Mouse (Mus musculus) stomach, postnatal 0 days (tissue): ENCODE data around the gene Mpp2. TPM values are rescaled to one million over a fixed set of nuclear protein-coding genes. Genes with fewer than 3 reads are reported as not detected.

Experiments used
- ATAC-seq: fragments of 200-750 bp; cut with Nextera tagmentation; 2 replicates; pipeline ENCODE4 v1.8.0; 2017; ENCODE audit not compliant: low FRiP score, low TSS enrichment
- DNase-seq: peaks from one replicate; pipeline ENCODE4 v3.0.0-alpha.2; 2016; ENCODE audit warnings: low spot score
- H3K27ac ChIP-seq: fragments of 300-500 bp; sonication (generic); replicated peaks from 2 replicates; pipeline ENCODE4 v1.5.1; 2014; ENCODE audit warnings: mild to moderate bottlenecking, control low read depth
- H3K27me3 ChIP-seq: fragments of 300-500 bp; sonication (generic); 2 replicates; pipeline ENCODE4 v1.6.1; 2014; ENCODE audit warnings: low read length; ENCODE audit not compliant: control insufficient read depth, insufficient read depth
- H3K36me3 ChIP-seq: fragments of 300-500 bp; sonication (generic); 2 replicates; pipeline ENCODE4 v1.6.1; 2014; ENCODE audit warnings: low read length, mixed read lengths; ENCODE audit not compliant: control insufficient read depth, insufficient read depth
- H3K4me1 ChIP-seq: fragments of 300-500 bp; sonication (generic); replicated peaks from 2 replicates; pipeline ENCODE4 v1.6.1; 2014; ENCODE audit warnings: antibody characterized with exemption; ENCODE audit not compliant: control insufficient read depth, insufficient read depth
- H3K4me2 ChIP-seq: fragments of 300-500 bp; sonication (generic); replicated peaks from 2 replicates; pipeline ENCODE4 v1.6.1; 2014; ENCODE audit warnings: low read depth, mild to moderate bottlenecking, control low read depth, moderate library complexity
- H3K4me3 ChIP-seq: fragments of 300-500 bp; sonication (generic); 2 replicates; pipeline ENCODE4 v1.5.1; 2014; ENCODE audit warnings: low read depth, low read length, control low read depth
- H3K9ac ChIP-seq: fragments of 300-500 bp; sonication (generic); 2 replicates; pipeline ENCODE4 v1.6.1; 2014; ENCODE audit warnings: mild to moderate bottlenecking, low read length, control low read depth, mixed read lengths
- H3K9me3 ChIP-seq: fragments of 300-500 bp; sonication (generic); 2 replicates; pipeline ENCODE4 v1.6.1; 2016; ENCODE audit warnings: low read length; ENCODE audit not compliant: control insufficient read depth
- CTCF ChIP-seq: IDR thresholded peaks from 2 replicates; pipeline ENCODE4 v1.5.1; 2016; ENCODE audit warnings: antibody characterized with exemption, low read depth, mild to moderate bottlenecking, moderate library complexity
- EP300 ChIP-seq: optimal IDR thresholded peaks from 2 replicates; pipeline ENCODE3; 2016; ENCODE audit warnings: antibody characterized with exemption
- WGBS: fragments of 180-500 bp; shearing (Covaris S2); extraction: QIAGEN DNeasy Blood & Tissue Kit; methylation state at CpG from one replicate; pipeline ENCODE4 v1.1.7; 2014; 5-methylcytosine and 5-hydroxymethylcytosine counted together
- polyA plus RNA-seq: library from polyadenylated mRNA; unstranded; fragments of >200 nt; fragmentation: Nextera tagmentation; extraction: Ambion mirVana; gene quantifications from 2 replicates; pipeline ENCODE4 v1.2.1, GENCODE M21; 2015

Gene Mpp2
- polyA plus RNA-seq, 1 experiment from 2014 or later = 2.8 TPM

DNA sequence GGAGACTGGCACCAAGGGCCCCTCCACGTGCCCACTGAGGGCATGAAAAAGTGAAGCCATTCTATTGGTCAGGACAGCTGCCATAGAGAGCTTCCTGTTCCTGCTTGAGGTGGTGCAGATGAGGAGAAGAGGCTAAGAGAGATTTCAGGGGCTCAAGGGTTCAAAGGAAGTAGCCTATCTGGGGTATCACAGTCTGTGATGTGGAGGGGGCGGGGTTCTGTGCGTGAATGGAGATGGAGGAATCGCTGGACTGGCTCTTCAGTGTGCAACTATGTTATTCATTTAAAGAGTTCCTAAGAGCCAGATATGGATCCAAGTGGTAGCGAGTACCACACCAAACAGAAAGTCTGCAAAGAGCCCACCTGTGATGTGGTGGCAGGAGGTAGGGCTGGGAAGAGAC lies 8.1 kb upstream of the Mpp2 start:
- no peak for TF ChIP-seq CTCF
- no peak for TF ChIP-seq EP300
- Histone ChIP-seq H3K4me2 (peak overlapping the region; percentile 51), H3K36me3 (no peaks in the 10 kb centered on the region), H3K9ac (no peak overlapping the region), H3K4me1 (peaks cover 8% of the 10 kb centered on the region), H3K27me3 (no peaks in the 10 kb centered on the region), H3K9me3 (no peaks in the 10 kb centered on the region), H3K4me3 (no peak overlapping the region), H3K27ac (peak overlapping the region; percentile 63)
- DNase-seq (no peak), ATAC-seq (peak; percentile 1; the same call in 1 of the 2 replicates)
- 58% methylated on average over 5 of the region's 5 CpGs for WGBS

GRCm38 (mm10) chr11:102095676-102096075 lies 7.4 kb upstream of the Mpp2 start:
- ATAC-seq = no peak
- no peak overlapping the region for H3K4me3 ChIP-seq
- no peaks in the 10 kb centered on the region for H3K9me3 ChIP-seq
- peaks cover 8% of the 10 kb centered on the region for H3K4me1 ChIP-seq
- no peak for DNase-seq
- WGBS = 74% methylated on average over 3 of the region's 3 CpGs
- TF ChIP-seq EP300 (no peak), CTCF (no peak)
- H3K9ac ChIP-seq = no peak overlapping the region
- no peaks in the 10 kb centered on the region for H3K27me3 ChIP-seq
- H3K4me2 ChIP-seq = no peak overlapping the region
- no peaks in the 10 kb centered on the region for H3K36me3 ChIP-seq
- H3K27ac ChIP-seq = no peak overlapping the region

- DNase-seq (peak; percentile 81), ATAC-seq (peak; percentile 65)
- under 1% methylated on average over 20 of the region's 20 CpGs for whole genome bisulfite sequencing
- Histone ChIP-seq H3K4me2 (peak overlapping the region; percentile 96), H3K36me3 (no peaks in the 10 kb centered on the region), H3K4me3 (peak overlapping the region; percentile 61), H3K4me1 (no peaks in the 10 kb centered on the region), H3K27ac (peak overlapping the region; percentile 75), H3K9me3 (no peaks in the 10 kb centered on the region), H3K27me3 (no peaks in the 10 kb centered on the region), H3K9ac (no peak overlapping the region)
- peak; percentile 74 for TF ChIP-seq CTCF
- no peak for TF ChIP-seq EP300
These were observed 933 bp upstream of the Mpp2 start for GRCm38 (mm10) chr11:102089088-102089808.

DNA sequence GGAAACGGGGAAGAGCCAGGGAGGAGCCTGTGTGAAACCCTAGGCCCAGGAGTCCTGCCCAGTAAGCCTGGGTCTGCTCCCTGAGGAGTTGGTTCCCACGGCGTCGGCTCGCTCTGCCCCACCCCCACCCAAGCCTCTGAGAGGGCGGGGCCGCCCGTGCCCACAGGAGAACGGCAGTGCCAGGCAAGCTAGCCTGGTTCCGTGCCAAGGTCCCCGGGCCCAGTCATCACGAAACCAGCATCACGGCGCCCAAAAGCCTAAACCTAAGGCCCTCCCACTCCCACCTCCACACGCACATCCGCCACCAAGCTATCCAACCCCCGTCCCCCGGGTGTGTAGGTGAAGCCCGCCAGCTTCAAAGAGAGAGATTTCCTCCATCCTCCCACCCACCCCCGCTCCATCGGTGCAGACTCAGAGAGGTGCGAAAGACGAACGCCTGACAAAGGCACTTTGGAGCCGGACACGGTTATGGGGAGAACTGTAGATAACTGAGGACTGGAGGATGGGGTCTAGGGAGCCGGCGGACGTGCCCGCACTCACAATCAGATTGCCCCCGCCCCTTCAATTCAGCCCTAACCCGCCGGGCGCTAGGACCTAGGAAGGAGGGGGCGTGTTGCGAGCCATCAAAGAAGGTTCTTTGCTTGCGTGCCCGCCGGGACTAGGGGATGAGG lies 1.1 kb downstream of the Mpp2 start:
- Histone ChIP-seq H3K4me3 (peak overlapping the region; percentile 61), H3K9me3 (no peaks in the 10 kb centered on the region), H3K9ac (peak overlapping the region; percentile 53), H3K27me3 (no peaks in the 10 kb centered on the region), H3K4me1 (no peaks in the 10 kb centered on the region), H3K4me2 (peak overlapping the region; percentile 96), H3K36me3 (no peaks in the 10 kb centered on the region), H3K27ac (peak overlapping the region; percentile 75)
- ATAC-seq (peak; percentile 61), DNase-seq (peak; percentile 89)
- 1% methylated on average over 36 of the region's 39 CpGs for WGBS
- no peak for TF ChIP-seq EP300
- TF ChIP-seq CTCF = peak; percentile 0; the same call in 1 of the 2 replicates

DNA sequence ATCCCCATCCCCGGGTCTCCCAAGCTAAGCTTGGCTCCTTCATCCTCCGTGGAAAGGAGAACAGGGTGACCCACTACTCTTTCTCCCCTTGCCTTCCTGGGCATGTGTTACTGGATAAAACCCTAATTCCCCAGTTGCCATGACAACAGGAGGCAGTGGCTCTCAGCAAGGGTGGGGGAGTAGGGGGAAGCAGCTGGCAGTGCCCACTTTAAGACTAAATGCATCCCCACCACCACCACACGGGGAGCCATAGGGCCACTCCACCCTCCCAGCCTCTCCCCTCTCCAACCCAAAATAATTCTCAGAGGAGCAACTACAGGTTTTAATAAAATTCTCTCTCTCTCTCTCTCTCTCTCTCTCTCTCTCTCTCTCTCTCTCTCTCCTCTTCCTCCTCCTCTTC lies 2.0 kb downstream of the Mpp2 start:
- no peak overlapping the region for H3K9ac ChIP-seq
- H3K4me3 ChIP-seq = no peak overlapping the region
- DNase-seq = no peak

DNA sequence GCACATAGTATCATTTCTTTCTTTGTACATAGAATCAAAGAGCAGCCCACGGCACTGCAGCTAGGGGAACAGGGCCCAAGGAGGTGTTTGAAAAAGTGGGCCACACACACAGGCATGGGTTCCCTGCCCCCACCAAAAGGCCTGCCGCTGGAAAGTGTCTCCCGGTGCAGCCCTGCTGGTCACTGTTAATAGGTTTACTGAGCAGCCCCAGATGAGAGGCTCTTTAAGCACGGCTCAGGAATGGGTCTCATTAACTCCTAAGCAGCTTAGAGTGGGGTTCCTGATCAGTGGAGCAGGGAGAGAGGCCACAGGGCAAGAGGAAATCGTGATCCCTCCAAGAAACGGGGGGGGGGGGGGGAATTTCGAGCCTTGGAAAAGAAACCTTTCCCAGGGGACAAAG lies 4.2 kb downstream of the Mpp2 start:
- Histone ChIP-seq H3K4me1 (no peaks in the 10 kb centered on the region), H3K9me3 (no peaks in the 10 kb centered on the region), H3K9ac (no peak overlapping the region), H3K4me3 (no peak overlapping the region), H3K27ac (no peak overlapping the region), H3K4me2 (no peak overlapping the region), H3K27me3 (no peaks in the 10 kb centered on the region), H3K36me3 (no peaks in the 10 kb centered on the region)
- WGBS = 63% methylated on average over 7 of the region's 7 CpGs
- ATAC-seq (no peak), DNase-seq (no peak)
- TF ChIP-seq EP300 = no peak
- no peak for TF ChIP-seq CTCF

More for the DNA sequence above, 2.0 kb downstream of the Mpp2 start:
- no peak for TF ChIP-seq EP300
- TF ChIP-seq CTCF = peak; percentile 46
- H3K27ac ChIP-seq = no peak overlapping the region
- H3K4me1 ChIP-seq = no peaks in the 10 kb centered on the region
- H3K9me3 ChIP-seq = no peaks in the 10 kb centered on the region
- H3K36me3 ChIP-seq = no peaks in the 10 kb centered on the region
- no peak for ATAC-seq
- WGBS = 18% methylated on average over 3 of the region's 3 CpGs
- H3K4me2 ChIP-seq = no peak overlapping the region
- no peaks in the 10 kb centered on the region for H3K27me3 ChIP-seq
